Mouse (Mus musculus) G1E (cell line): ENCODE measurements around the gene Dlg5.

Experiments used
- CTCF ChIP-seq: IDR thresholded peaks from 2 replicates; pipeline ENCODE4 v1.5.1; 2012; ENCODE audit warnings: low read depth, low read length, inconsistent platforms, mixed read lengths
- GATA1 ChIP-seq: IDR thresholded peaks from 2 replicates; pipeline ENCODE4 v1.6.1; 2012; ENCODE audit warnings: borderline replicate concordance, low read length, inconsistent platforms, mixed read lengths
- GATA2 ChIP-seq: IDR thresholded peaks from 2 replicates; pipeline ENCODE4 v1.6.1; 2012; ENCODE audit warnings: low read depth, low read length, inconsistent platforms, borderline replicate concordance
- POLR2AphosphoS5 ChIP-seq: IDR thresholded peaks from 2 replicates; pipeline ENCODE4 v1.6.1; 2012; ENCODE audit warnings: low read depth, low read length, inconsistent platforms; ENCODE audit not compliant: insufficient replicate concordance
- TAL1 ChIP-seq: conservative IDR thresholded peaks from 2 replicates; pipeline ENCODE4 v1.6.1; 2012; ENCODE audit warnings: low read depth, low read length, inconsistent platforms, mixed read lengths

DNA sequence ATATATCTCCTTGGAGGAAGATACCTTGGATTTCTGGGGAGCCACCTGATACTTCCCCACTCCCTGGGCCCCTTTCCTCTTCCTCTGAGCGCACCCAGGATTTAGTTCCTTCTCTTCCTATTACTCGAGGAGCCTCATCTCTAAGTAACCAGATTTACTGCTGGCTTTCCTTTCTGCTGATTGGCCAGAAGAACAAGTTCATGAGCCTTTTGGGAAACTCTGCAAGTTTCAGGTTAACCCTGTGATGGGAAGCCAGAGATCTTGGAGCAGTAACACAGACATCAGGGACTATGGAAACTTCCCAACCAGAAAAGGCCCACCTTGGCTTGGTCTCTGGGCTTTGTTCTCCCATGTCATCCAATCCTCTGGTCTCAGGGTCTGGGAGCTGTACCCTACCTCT lies 10.2 kb upstream of the Dlg5 start:
- TF ChIP-seq CTCF (no peak), POLR2AphosphoS5 (no peak), TAL1 (no peak), GATA1 (no peak), GATA2 (no peak)
